Mouse (Mus musculus) lung, adult 2 months (tissue): ENCODE results near the gene Ubr3.

Experiments used
- CTCF ChIP-seq: fragments of 200-500 bp; IDR thresholded peaks from 2 replicates; pipeline ENCODE4 v1.5.1; 2011; ENCODE audit warnings: mild to moderate bottlenecking, low read length, control low read depth; ENCODE audit not compliant: insufficient read depth
- POLR2A ChIP-seq: fragments of 200-500 bp; IDR thresholded peaks from 2 replicates; pipeline ENCODE4 v1.6.1; 2011; ENCODE audit warnings: low read depth, mild to moderate bottlenecking, control low read depth, low read length, borderline replicate concordance; ENCODE audit errors: extremely low read depth

DNA sequence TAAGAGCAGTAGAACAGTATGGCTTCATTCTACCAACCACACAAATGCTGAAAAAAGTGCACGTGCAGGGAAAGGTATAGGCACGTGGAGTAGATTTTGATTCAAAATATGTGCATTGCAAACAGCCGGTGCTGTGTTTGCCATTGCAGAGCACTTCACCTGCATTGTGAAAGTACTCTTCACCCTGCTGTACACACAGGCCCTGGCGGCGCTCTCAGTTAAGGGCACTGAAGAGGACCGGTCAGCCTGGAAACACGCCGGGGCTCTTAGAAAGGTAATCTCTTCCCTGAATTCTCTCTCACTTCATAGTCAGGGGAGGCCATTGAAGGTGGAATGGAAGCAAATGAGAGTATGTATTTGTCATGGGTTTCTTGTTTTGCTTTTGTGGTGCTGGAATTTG lies 115.9 kb downstream of the Ubr3 start:
- TF ChIP-seq POLR2A, result no peak
- TF ChIP-seq CTCF, result no peak
